Mouse (Mus musculus) limb, embryonic 10.5 days (tissue): ENCODE data around the gene Olfr784. TPM values are rescaled to one million over a fixed set of nuclear protein-coding genes. Genes with fewer than 3 reads are reported as not detected.
"Not testable (repeated sequence)": the region's sequence is repeated elsewhere in the genome, so short reads cannot be mapped to it uniquely, and the experiment has no call there.

Source experiments
- DNase-seq: peaks from one replicate; pipeline ENCODE4 v3.0.0-alpha.2; 2017; ENCODE audit warnings: low spot score
- H3K27ac ChIP-seq: fragments of 300-500 bp; sonication (generic); 2 replicates; pipeline ENCODE4 v1.5.1; 2016; ENCODE audit warnings: mild to moderate bottlenecking
- H3K27me3 ChIP-seq: fragments of 300-500 bp; sonication (generic); 2 replicates; pipeline ENCODE4 v1.6.1; 2016; ENCODE audit warnings: low read depth, mild to moderate bottlenecking; ENCODE audit not compliant: poor library complexity, severe bottlenecking
- H3K36me3 ChIP-seq: fragments of 300-500 bp; sonication (generic); 2 replicates; pipeline ENCODE4 v1.6.1; 2016; ENCODE audit warnings: mild to moderate bottlenecking, moderate library complexity
- H3K4me1 ChIP-seq: fragments of 300-500 bp; sonication (generic); 2 replicates; pipeline ENCODE4 v1.6.1; 2016
- H3K4me3 ChIP-seq: fragments of 300-500 bp; sonication (generic); 2 replicates; pipeline ENCODE4 v1.5.1; 2016; ENCODE audit warnings: mild to moderate bottlenecking, moderate library complexity
- H3K9me3 ChIP-seq: fragments of 300-500 bp; sonication (generic); replicated peaks from 2 replicates; pipeline ENCODE4 v1.6.1; 2016; ENCODE audit warnings: mild to moderate bottlenecking
- WGBS: fragments of 180-500 bp; shearing (Covaris S2); methylation state at CpG from one replicate; pipeline ENCODE4 v1.1.7; 2016; 5-methylcytosine and 5-hydroxymethylcytosine counted together
- polyA plus RNA-seq: library from polyadenylated mRNA; unstranded; fragments of >200 nt; fragmentation: Nextera tagmentation; extraction: Ambion mirVana; gene quantifications from 2 replicates; pipeline ENCODE4 v1.2.1, GENCODE M21; 2016

Gene Olfr784
- 0.08 and 0.13 TPM in 2 replicates for polyA plus RNA-seq

GRCm38 (mm10) chr10:129383783-129384182 lies at the start of gene Olfr784:
TSS of gene Olfr784 (plus strand) at chr10:129384083.
- no peaks in the 10 kb centered on the region for H3K27me3 ChIP-seq
- DNase-seq, result no peak
- no peaks in the 10 kb centered on the region for H3K4me1 ChIP-seq
- H3K27ac ChIP-seq, result no peak within 1 kb of the TSS
- H3K36me3 ChIP-seq, result no peaks in the 10 kb centered on the region
- no peaks in the 10 kb centered on the region for H3K9me3 ChIP-seq
- H3K4me3 ChIP-seq, result no peak within 1 kb of the TSS

DNA sequence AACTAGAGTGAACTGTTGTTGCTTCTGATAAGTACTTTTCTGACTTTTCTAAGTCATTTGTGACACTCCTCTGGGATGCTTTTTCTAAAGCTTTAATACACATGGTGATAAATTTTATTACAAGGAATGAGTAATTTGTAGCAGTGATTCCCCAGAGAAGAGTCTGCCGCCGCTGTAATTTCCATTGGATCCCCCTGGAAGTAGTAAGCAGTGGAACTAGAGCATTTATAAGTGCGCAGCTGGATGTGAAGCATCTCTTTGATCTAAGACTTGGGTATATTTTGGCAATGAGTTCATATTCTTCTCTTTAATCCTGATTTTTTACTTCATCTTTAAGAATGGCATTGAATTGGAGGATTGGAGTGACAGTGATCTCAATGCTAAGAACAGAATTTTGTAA lies 35.3 kb upstream of the Olfr784 start, which contains the start of gene Olfr782:
Olfr782 (plus strand) TSS at position 301 of the 400 bp plus-strand sequence.
- no peak for DNase-seq
- no peaks in the 10 kb centered on the region for H3K4me1 ChIP-seq
- WGBS, result 95% methylated on average over 3 of the region's 3 CpGs
- no peaks in the 10 kb centered on the region for H3K36me3 ChIP-seq
- no peaks in the 10 kb centered on the region for H3K27me3 ChIP-seq
- no peak within 1 kb of the TSS for H3K27ac ChIP-seq
- no peaks in the 10 kb centered on the region for H3K9me3 ChIP-seq
- no peak within 1 kb of the TSS for H3K4me3 ChIP-seq

DNA sequence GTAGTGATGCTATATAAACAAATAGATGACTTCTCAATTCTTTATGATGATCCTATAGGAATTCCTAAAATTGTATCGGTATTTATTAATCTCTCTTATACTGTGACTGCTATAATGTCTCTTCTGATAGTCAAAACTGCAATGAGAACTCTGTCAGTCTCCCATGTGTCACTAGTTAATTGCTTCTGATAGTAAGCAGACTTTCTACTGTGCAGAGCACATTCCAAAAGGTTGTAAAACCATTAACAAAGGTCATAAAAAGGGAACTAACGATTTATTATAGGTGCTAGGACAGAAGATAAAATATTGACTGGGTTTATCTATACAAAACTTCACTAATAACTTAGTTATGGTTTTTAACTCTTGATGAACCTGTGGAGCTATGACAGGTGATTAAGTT lies 31.4 kb upstream of the Olfr784 start:
- WGBS, result 64% methylated on average over 2 of the region's 2 CpGs

GRCm38 (mm10) chr10:129356496-129356895 lies 27.4 kb upstream of the Olfr784 start:
- not testable (repeated sequence) for H3K36me3 ChIP-seq, H3K4me3 ChIP-seq, H3K9me3 ChIP-seq, DNase-seq, H3K27ac ChIP-seq, H3K27me3 ChIP-seq, H3K4me1 ChIP-seq
- 87% methylated on average over 4 of the region's 4 CpGs for WGBS

More for the DNA sequence above, 31.4 kb upstream of the Olfr784 start:
- H3K27ac ChIP-seq, H3K27me3 ChIP-seq, H3K9me3 ChIP-seq, H3K36me3 ChIP-seq, DNase-seq, H3K4me1 ChIP-seq, H3K4me3 ChIP-seq: not testable (repeated sequence)

DNA sequence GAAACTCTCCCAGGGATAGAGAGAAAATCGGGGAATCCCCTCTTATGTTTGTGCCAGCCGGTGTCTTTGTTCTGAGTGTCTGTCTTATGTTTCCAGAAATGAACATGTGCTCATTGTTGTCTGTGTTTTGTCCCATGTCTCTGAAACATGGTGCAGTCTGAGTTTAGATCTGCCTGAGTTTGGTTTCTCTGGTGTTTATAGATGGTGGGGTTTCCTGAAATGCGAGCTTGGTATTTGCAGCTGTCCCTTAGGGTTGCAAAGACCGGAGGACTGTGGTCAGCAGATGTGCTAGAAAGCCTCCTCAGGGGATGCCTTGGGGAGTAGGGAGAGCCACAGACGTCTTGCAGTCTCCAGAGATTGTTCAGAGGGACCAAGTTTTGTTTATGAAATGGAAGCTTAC lies 26.6 kb upstream of the Olfr784 start:
- H3K9me3 ChIP-seq, result no peaks in the 10 kb centered on the region
- no peaks in the 10 kb centered on the region for H3K4me1 ChIP-seq
- 80% methylated on average over 5 of the region's 5 CpGs for WGBS
- H3K4me3 ChIP-seq, result no peak overlapping the region
- H3K36me3 ChIP-seq, result no peaks in the 10 kb centered on the region
- DNase-seq, result no peak
- H3K27ac ChIP-seq, result no peak overlapping the region
- H3K27me3 ChIP-seq, result no peaks in the 10 kb centered on the region

DNA sequence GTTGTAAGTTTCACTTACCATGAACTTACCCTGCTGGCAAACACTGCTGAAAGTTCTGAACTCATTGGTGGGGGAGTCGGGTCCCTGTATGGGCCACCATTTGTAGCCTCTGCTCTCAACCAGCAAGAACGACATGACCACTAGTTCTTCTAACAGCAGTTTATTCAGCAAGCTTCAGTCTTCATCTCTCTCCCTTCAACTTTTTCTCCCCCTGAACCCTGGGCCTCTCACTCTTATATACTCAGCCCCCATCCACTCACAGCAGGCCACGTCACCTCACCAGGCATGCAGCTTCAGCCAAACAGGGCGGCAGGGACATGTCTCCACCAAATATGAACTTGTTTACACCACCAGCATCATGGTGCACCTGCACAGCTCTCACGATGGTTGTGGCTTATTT lies 9.8 kb upstream of the Olfr784 start:
- not testable (repeated sequence) for H3K9me3 ChIP-seq, H3K4me3 ChIP-seq, DNase-seq, H3K27me3 ChIP-seq, H3K36me3 ChIP-seq, H3K4me1 ChIP-seq, H3K27ac ChIP-seq
- 88% methylated on average over 5 of the region's 5 CpGs for WGBS

DNA sequence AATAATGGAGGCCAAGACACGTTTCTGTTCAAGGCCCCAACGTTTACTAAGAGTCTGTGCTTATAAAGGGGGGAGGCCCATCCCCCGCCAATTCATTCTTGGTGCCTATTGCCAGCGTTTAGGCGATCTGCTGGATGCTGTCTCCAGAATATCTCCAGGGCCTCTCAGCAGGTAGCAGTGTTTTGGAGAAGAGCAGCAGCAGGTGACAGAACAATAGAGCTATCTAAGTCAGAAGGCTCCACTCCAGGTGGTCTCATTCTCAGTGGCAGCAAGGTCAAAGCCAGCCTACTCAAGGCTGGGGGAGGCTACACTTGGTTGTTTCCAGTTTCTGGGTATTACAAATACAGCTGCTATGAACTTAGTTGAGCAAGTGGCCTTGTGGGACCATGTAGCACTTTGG lies 17.0 kb downstream of the Olfr784 start:
- Histone ChIP-seq H3K4me1 (no peaks in the 10 kb centered on the region), H3K36me3 (no peaks in the 10 kb centered on the region), H3K27ac (no peak overlapping the region), H3K4me3 (no peak overlapping the region), H3K9me3 (no peaks in the 10 kb centered on the region), H3K27me3 (no peaks in the 10 kb centered on the region)
- 52% methylated on average over 5 of the region's 5 CpGs for WGBS
- DNase-seq, result no peak

GRCm38 (mm10) chr10:129405126-129405525 lies 21.2 kb downstream of the Olfr784 start, which contains the start of gene Olfr785:
TSS of gene Olfr785 (plus strand) at chr10:129405426.
- WGBS, result 75% methylated on average over 2 of the region's 2 CpGs
- H3K9me3 ChIP-seq, result no peaks in the 10 kb centered on the region
- H3K36me3 ChIP-seq, result no peaks in the 10 kb centered on the region
- H3K4me1 ChIP-seq, result no peaks in the 10 kb centered on the region
- no peaks in the 10 kb centered on the region for H3K27me3 ChIP-seq
- no peak within 1 kb of the TSS for H3K4me3 ChIP-seq
- H3K27ac ChIP-seq, result no peak within 1 kb of the TSS
- DNase-seq, result no peak

DNA sequence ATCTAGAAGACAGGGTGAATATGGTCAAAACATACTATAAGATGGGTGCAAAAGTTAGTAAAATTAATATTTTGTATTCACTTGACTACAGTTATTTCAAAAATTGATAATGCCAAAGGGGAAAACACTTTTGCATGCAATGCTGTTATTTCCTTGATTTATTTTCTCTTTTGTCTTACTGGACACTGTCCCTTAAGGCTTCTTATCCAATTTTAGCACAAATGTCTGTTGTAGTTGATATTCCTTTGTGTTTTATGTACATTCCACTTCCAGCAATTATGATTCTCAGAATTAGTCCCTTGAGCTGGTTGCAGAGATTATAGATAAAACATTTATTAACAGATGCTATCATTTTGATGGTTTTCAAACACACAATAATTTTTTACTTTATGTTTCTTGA lies 43.1 kb downstream of the Olfr784 start, which contains the start of gene Olfr786:
Olfr786 (plus strand) TSS at position 301 of the 400 bp plus-strand sequence.
- H3K27ac ChIP-seq, result no peak within 1 kb of the TSS
- DNase-seq, result no peak
- no peaks in the 10 kb centered on the region for H3K36me3 ChIP-seq
- H3K4me1 ChIP-seq, result no peaks in the 10 kb centered on the region
- H3K9me3 ChIP-seq, result no peaks in the 10 kb centered on the region
- no peaks in the 10 kb centered on the region for H3K27me3 ChIP-seq
- no peak within 1 kb of the TSS for H3K4me3 ChIP-seq

Other genes starting within 250 kb of the Olfr784 start
- not detected in 2 replicates for gene Olfr770, start 245.1 kb upstream of the Olfr784 start, polyA plus RNA-seq
- not detected in 2 replicates for gene Olfr771, start 219.3 kb upstream of the Olfr784 start, polyA plus RNA-seq
- not detected in 2 replicates for gene Olfr772, start 206.2 kb upstream of the Olfr784 start, polyA plus RNA-seq
- gene Olfr773, start 196.7 kb upstream of the Olfr784 start, polyA plus RNA-seq, result not detected in 2 replicates
- gene Olfr774, start 147.9 kb upstream of the Olfr784 start, polyA plus RNA-seq, result not detected in 2 replicates
- not detected in 2 replicates for gene Olfr775, start 135.7 kb upstream of the Olfr784 start, polyA plus RNA-seq
- not detected in 2 replicates for gene Olfr776, start 125.0 kb upstream of the Olfr784 start, polyA plus RNA-seq
- not detected in 2 replicates for gene Olfr777, start 112.6 kb upstream of the Olfr784 start, polyA plus RNA-seq
- not detected in 2 replicates for gene Olfr780, start 66.0 kb upstream of the Olfr784 start, polyA plus RNA-seq
- not detected in 2 replicates for gene Olfr781, start 55.2 kb upstream of the Olfr784 start, polyA plus RNA-seq
- gene Olfr782, start 35.2 kb upstream of the Olfr784 start, polyA plus RNA-seq, result not detected in 2 replicates
- not detected in 2 replicates for gene Olfr785, start 21.3 kb downstream of the Olfr784 start, polyA plus RNA-seq
- gene Olfr786, start 43.2 kb downstream of the Olfr784 start, polyA plus RNA-seq, result not detected in 2 replicates
- not detected in 2 replicates for gene Olfr787, start 77.8 kb downstream of the Olfr784 start, polyA plus RNA-seq
- not detected in 2 replicates for gene Olfr788, start 86.9 kb downstream of the Olfr784 start, polyA plus RNA-seq
- not detected in 2 replicates for gene Olfr789, start 100.7 kb downstream of the Olfr784 start, polyA plus RNA-seq
- not detected in 2 replicates for gene Olfr790, start 114.4 kb downstream of the Olfr784 start, polyA plus RNA-seq
- not detected in 2 replicates for gene Olfr791, start 137.7 kb downstream of the Olfr784 start, polyA plus RNA-seq
- gene Olfr792, start 155.1 kb downstream of the Olfr784 start, polyA plus RNA-seq, result not detected in 2 replicates
- gene Olfr794, start 183.6 kb downstream of the Olfr784 start, polyA plus RNA-seq, result not detected in 2 replicates
- not detected in 2 replicates for gene Olfr796, start 228.5 kb downstream of the Olfr784 start, polyA plus RNA-seq
- gene Olfr798, start 243.9 kb downstream of the Olfr784 start, polyA plus RNA-seq, result not detected in 2 replicates